Mouse (Mus musculus) forebrain, embryonic 12.5 days (tissue): Measurements from ENCODE around the gene Gm10643. TPM values are rescaled to one million over a fixed set of nuclear protein-coding genes. Genes with fewer than 3 reads are reported as not detected.

Experiments
- ATAC-seq: fragments of 200-750 bp; cut with Nextera tagmentation; 2 replicates; pipeline ENCODE4 v1.8.0; 2017; ENCODE audit warnings: moderate TSS enrichment; ENCODE audit not compliant: low FRiP score
- H3K27ac ChIP-seq: fragments of 300-500 bp; sonication (generic); 2 replicates; pipeline ENCODE4 v1.5.1; 2016; ENCODE audit warnings: mild to moderate bottlenecking
- H3K27me3 ChIP-seq: fragments of 300-500 bp; sonication (generic); 2 replicates; pipeline ENCODE4 v1.6.1; 2016; ENCODE audit warnings: mild to moderate bottlenecking
- H3K36me3 ChIP-seq: fragments of 300-500 bp; sonication (generic); replicated peaks from 2 replicates; pipeline ENCODE4 v1.6.1; 2016; ENCODE audit warnings: mild to moderate bottlenecking
- H3K4me1 ChIP-seq: fragments of 300-500 bp; sonication (generic); 2 replicates; pipeline ENCODE4 v1.6.1; 2016
- H3K4me2 ChIP-seq: fragments of 300-500 bp; sonication (generic); 2 replicates; pipeline ENCODE4 v1.6.1; 2016; ENCODE audit warnings: mild to moderate bottlenecking, moderate library complexity
- H3K4me3 ChIP-seq: fragments of 300-500 bp; sonication (generic); replicated peaks from 2 replicates; pipeline ENCODE4 v1.5.1; 2016; ENCODE audit warnings: mild to moderate bottlenecking
- H3K9ac ChIP-seq: fragments of 300-500 bp; sonication (generic); 2 replicates; pipeline ENCODE4 v1.6.1; 2016; ENCODE audit warnings: mild to moderate bottlenecking
- H3K9me3 ChIP-seq: fragments of 300-500 bp; sonication (generic); 2 replicates; pipeline ENCODE4 v1.6.1; 2016
- WGBS: fragments of 180-500 bp; shearing (Covaris S2); methylation state at CpG from one replicate; pipeline ENCODE4 v1.1.7; 2016; 5-methylcytosine and 5-hydroxymethylcytosine counted together
- polyA plus RNA-seq: library from polyadenylated mRNA; unstranded; fragments of >200 nt; fragmentation: Nextera tagmentation; extraction: Ambion mirVana; gene quantifications from 2 replicates; pipeline ENCODE4 v1.2.1, GENCODE M21; 2016

The Gm10643 gene
- polyA plus RNA-seq, 1 experiment from 2014 or later: 2.4 TPM

GRCm38 (mm10) chr8:84087821-84088220, 22.9 kb upstream of the Gm10643 start:
- Histone ChIP-seq H3K4me1 (peaks cover 18% of the 10 kb centered on the region), H3K4me3 (no peak overlapping the region), H3K27me3 (no peaks in the 10 kb centered on the region), H3K9me3 (no peaks in the 10 kb centered on the region), H3K9ac (no peak overlapping the region), H3K4me2 (no peak overlapping the region), H3K36me3 (peaks cover 89% of the 10 kb centered on the region), H3K27ac (no peak overlapping the region)
- no peak for ATAC-seq
- WGBS: 96% methylated on average over 14 of the region's 14 CpGs

- H3K9me3 ChIP-seq: no peaks in the 10 kb centered on the region
- H3K27ac ChIP-seq: no peak overlapping the region
- 90% methylated on average over 7 of the region's 7 CpGs for WGBS
- H3K36me3 ChIP-seq: peaks cover 89% of the 10 kb centered on the region
- peaks cover 18% of the 10 kb centered on the region for H3K4me1 ChIP-seq
- H3K4me3 ChIP-seq: no peak overlapping the region
- no peak overlapping the region for H3K9ac ChIP-seq
- ATAC-seq: no peak
- no peak overlapping the region for H3K4me2 ChIP-seq
- no peaks in the 10 kb centered on the region for H3K27me3 ChIP-seq
These were observed 22.2 kb upstream of the Gm10643 start for GRCm38 (mm10) chr8:84087156-84087555.

- 29% methylated on average over 39 of the region's 42 CpGs for WGBS
- Histone ChIP-seq H3K36me3 (peaks cover 89% of the 10 kb centered on the region), H3K4me3 (no peak overlapping the region), H3K4me2 (peak overlapping the region; percentile 19), H3K9ac (peak overlapping the region; percentile 12; the same call in 1 of the 2 replicates), H3K4me1 (peaks cover 18% of the 10 kb centered on the region), H3K27ac (no peak overlapping the region), H3K9me3 (no peaks in the 10 kb centered on the region), H3K27me3 (no peaks in the 10 kb centered on the region)
- no peak for ATAC-seq
These were observed 19.6 kb upstream of the Gm10643 start for GRCm38 (mm10) chr8:84084341-84085115.

- H3K27me3 ChIP-seq: no peaks in the 10 kb centered on the region
- no peak overlapping the region for H3K4me2 ChIP-seq
- no peak overlapping the region for H3K9ac ChIP-seq
- H3K36me3 ChIP-seq: peaks cover 82% of the 10 kb centered on the region
- peaks cover 18% of the 10 kb centered on the region for H3K4me1 ChIP-seq
- no peaks in the 10 kb centered on the region for H3K9me3 ChIP-seq
- H3K4me3 ChIP-seq: no peak overlapping the region
- peak; percentile 47; the same call in 1 of the 2 replicates for ATAC-seq
- 22% methylated on average over 8 of the region's 8 CpGs for WGBS
- no peak overlapping the region for H3K27ac ChIP-seq
These were observed 18.9 kb upstream of the Gm10643 start for GRCm38 (mm10) chr8:84083829-84084241.

GRCm38 (mm10) chr8:84079206-84079605, 14.3 kb upstream of the Gm10643 start:
- ATAC-seq: no peak
- H3K9me3 ChIP-seq: no peaks in the 10 kb centered on the region
- peaks cover 63% of the 10 kb centered on the region for H3K36me3 ChIP-seq
- H3K4me1 ChIP-seq: peaks cover 16% of the 10 kb centered on the region
- H3K27ac ChIP-seq: no peak overlapping the region
- WGBS: 89% methylated on average over 5 of the region's 5 CpGs
- H3K9ac ChIP-seq: no peak overlapping the region
- no peak overlapping the region for H3K4me3 ChIP-seq
- H3K27me3 ChIP-seq: no peaks in the 10 kb centered on the region
- H3K4me2 ChIP-seq: no peak overlapping the region

- Histone ChIP-seq H3K9ac (0 out of 2 replicates have a peak overlapping the region, but pooled peaks have one; percentile 1), H3K9me3 (no peaks in the 10 kb centered on the region), H3K4me3 (no peak overlapping the region), H3K4me1 (peaks cover 28% of the 10 kb centered on the region), H3K36me3 (peaks cover 41% of the 10 kb centered on the region), H3K27ac (no peak overlapping the region), H3K4me2 (no peak overlapping the region), H3K27me3 (no peaks in the 10 kb centered on the region)
- ATAC-seq: no peak
- 78% methylated on average over 3 of the region's 3 CpGs for WGBS
These were observed 11.9 kb upstream of the Gm10643 start for GRCm38 (mm10) chr8:84076849-84077248.

- H3K4me2 ChIP-seq: no peak overlapping the region
- peaks cover 38% of the 10 kb centered on the region for H3K36me3 ChIP-seq
- ATAC-seq: no peak
- H3K4me3 ChIP-seq: no peak overlapping the region
- H3K27me3 ChIP-seq: no peaks in the 10 kb centered on the region
- 0 out of 2 replicates have a peak overlapping the region, but pooled peaks have one; percentile 1 for H3K9ac ChIP-seq
- 93% methylated on average over 1 of the region's 1 CpGs for WGBS
- peaks cover 30% of the 10 kb centered on the region for H3K4me1 ChIP-seq
- H3K27ac ChIP-seq: no peak overlapping the region
- no peaks in the 10 kb centered on the region for H3K9me3 ChIP-seq
These were observed 11.5 kb upstream of the Gm10643 start for GRCm38 (mm10) chr8:84076412-84076811.

- H3K27me3 ChIP-seq: no peaks in the 10 kb centered on the region
- 0 out of 2 replicates have a peak overlapping the region, but pooled peaks have one; percentile 12 for H3K9ac ChIP-seq
- H3K9me3 ChIP-seq: no peaks in the 10 kb centered on the region
- H3K27ac ChIP-seq: peak overlapping the region; percentile 38
- H3K4me2 ChIP-seq: no peak overlapping the region; the same call in 1 of the 2 replicates
- H3K36me3 ChIP-seq: peaks cover 20% of the 10 kb centered on the region; the same call in 1 of the 2 replicates
- 44% methylated on average over 10 of the region's 10 CpGs for WGBS
- peaks cover 54% of the 10 kb centered on the region for H3K4me1 ChIP-seq
- peak; percentile 62; the same call in 1 of the 2 replicates for ATAC-seq
- H3K4me3 ChIP-seq: no peak overlapping the region
These were observed 8.5 kb upstream of the Gm10643 start for GRCm38 (mm10) chr8:84073230-84073976.

- no peak for ATAC-seq
- H3K4me1 ChIP-seq: peaks cover 63% of the 10 kb centered on the region
- no peak overlapping the region for H3K4me2 ChIP-seq
- no peak overlapping the region for H3K4me3 ChIP-seq
- H3K36me3 ChIP-seq: peaks cover 20% of the 10 kb centered on the region; the same call in 1 of the 2 replicates
- H3K9ac ChIP-seq: no peak overlapping the region
- 89% methylated on average over 10 of the region's 10 CpGs for WGBS
- H3K27me3 ChIP-seq: no peaks in the 10 kb centered on the region
- no peak overlapping the region for H3K27ac ChIP-seq
- no peaks in the 10 kb centered on the region for H3K9me3 ChIP-seq
These were observed 7.4 kb upstream of the Gm10643 start for GRCm38 (mm10) chr8:84072321-84072720.

GRCm38 (mm10) chr8:84071921-84072320, 7.0 kb upstream of the Gm10643 start:
- peaks cover 17% of the 10 kb centered on the region; the same call in 1 of the 2 replicates for H3K36me3 ChIP-seq
- ATAC-seq: no peak
- H3K27ac ChIP-seq: no peak overlapping the region
- 87% methylated on average over 3 of the region's 3 CpGs for WGBS
- no peak overlapping the region for H3K4me3 ChIP-seq
- H3K4me2 ChIP-seq: no peak overlapping the region
- H3K9me3 ChIP-seq: no peaks in the 10 kb centered on the region
- H3K9ac ChIP-seq: no peak overlapping the region
- H3K4me1 ChIP-seq: peaks cover 63% of the 10 kb centered on the region
- H3K27me3 ChIP-seq: no peaks in the 10 kb centered on the region

GRCm38 (mm10) chr8:84070667-84071066, 5.7 kb upstream of the Gm10643 start:
- Histone ChIP-seq H3K4me3 (no peak overlapping the region), H3K4me1 (peaks cover 63% of the 10 kb centered on the region), H3K4me2 (no peak overlapping the region), H3K27ac (no peak overlapping the region), H3K9ac (no peak overlapping the region), H3K27me3 (no peaks in the 10 kb centered on the region), H3K36me3 (peaks cover 16% of the 10 kb centered on the region; the same call in 1 of the 2 replicates), H3K9me3 (no peaks in the 10 kb centered on the region)
- 91% methylated on average over 2 of the region's 2 CpGs for WGBS
- ATAC-seq: no peak

GRCm38 (mm10) chr8:84070241-84070640, 5.3 kb upstream of the Gm10643 start:
- no peak for ATAC-seq
- Histone ChIP-seq H3K36me3 (peaks cover 12% of the 10 kb centered on the region; the same call in 1 of the 2 replicates), H3K4me1 (peaks cover 63% of the 10 kb centered on the region), H3K9me3 (no peaks in the 10 kb centered on the region), H3K4me2 (no peak overlapping the region), H3K4me3 (no peak overlapping the region), H3K9ac (no peak overlapping the region), H3K27ac (0 out of 2 replicates have a peak overlapping the region, but pooled peaks have one; percentile 19), H3K27me3 (no peaks in the 10 kb centered on the region)
- WGBS: 89% methylated on average over 5 of the region's 5 CpGs
